Mouse (Mus musculus): ENCODE data around the gene Tspan3.

The Tspan3 gene

DNA sequence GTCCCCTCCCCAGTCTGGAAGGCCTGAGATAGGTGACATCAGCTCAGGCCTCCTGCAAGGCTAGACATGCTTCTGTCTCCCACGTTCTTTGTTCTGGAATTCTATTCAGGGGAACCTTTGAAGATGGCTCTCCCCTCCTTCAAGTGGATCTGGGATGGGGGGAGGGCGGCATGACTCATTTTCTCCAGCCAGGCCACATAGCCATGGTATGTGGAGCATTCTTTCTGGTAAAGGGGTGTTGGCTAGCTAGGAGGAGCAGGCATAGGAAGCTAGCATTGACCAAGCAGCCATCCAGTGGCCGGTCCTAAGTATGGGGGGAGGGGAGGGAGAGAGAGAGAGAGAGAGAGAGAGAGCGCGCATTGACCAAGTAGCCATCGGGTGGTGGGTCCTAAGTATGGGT is 57.8 kb downstream of the Tspan3 start:
- peak in 1 of 2 experiments; percentile 26 for DNase-seq

DNA sequence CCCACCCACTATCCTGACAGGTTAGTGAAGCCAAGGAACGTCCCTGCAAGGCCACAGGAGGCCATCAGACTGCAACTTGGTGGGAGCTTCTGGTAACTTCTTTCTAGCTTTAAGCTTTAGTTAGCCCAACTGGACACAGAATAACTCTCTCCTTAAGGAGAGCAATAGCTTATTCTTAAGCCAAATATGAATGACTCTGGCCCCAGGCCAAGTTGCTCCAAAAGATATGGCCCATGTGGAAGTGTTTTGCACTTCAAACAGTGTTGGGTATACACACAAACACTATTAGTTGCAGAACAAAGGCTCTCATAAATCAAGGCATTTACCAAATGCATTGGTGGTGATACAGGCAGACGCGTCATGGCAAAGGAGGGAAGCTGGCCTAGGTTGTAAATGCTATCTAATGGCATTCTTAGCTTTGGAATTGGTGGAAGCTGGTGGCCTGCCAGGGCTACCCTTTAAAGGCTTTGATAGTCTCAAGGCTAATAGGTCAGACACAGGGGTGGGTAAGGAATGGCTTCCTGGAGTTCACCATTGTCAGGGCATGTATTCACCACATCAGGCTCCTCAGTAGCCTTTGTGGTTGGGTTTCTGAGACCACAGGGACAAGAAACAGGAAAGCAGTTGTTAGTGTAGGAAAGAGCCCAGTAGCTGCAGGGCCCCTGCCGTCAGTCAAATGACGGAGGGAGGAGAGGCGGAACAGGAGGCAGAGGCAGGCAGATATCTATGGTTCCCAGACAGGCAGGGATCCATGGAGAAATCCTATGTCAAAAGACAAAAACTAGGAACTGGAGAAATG is 58.8 kb downstream of the Tspan3 start:
- no peak for DNase-seq

DNA sequence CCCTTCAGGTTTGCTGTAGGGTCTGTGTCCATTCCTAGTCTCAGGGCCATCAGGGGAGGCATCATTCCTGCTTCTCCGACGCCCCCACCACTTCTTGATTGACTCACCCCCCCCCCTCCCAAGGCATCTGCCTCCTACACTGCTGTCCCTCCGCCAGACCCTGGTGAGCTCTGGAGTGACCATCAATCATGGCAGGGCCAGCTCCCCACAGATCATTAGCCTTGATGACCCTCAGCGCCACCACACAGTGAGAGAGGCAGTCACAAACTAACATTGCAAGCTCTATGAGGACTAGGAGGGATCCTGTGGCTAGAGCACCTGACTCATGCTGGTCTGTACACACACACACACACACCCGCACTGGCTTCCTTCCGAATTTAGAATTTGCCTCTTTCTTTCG is 60.4 kb downstream of the Tspan3 start:
- no peak for DNase-seq

DNA sequence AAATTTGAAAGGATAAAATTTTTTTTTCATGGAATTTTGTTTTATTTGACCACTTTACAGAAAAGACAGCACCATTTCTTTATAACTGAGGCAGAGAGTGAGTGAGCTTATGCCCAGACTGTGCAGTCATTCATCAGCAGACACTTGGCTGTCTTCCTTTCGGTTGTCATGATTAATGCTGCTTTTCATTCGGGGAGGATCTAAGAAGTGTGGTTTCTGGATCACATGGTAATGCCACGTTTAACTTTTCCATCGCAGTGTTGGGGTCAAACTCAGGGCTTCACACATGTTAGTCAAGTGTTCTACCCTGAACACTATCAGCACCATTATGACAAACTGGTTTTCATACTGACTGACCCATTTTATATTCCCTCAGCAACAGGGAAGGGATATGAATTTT is 64.3 kb downstream of the Tspan3 start:
- DNase-seq, result no peak

DNA sequence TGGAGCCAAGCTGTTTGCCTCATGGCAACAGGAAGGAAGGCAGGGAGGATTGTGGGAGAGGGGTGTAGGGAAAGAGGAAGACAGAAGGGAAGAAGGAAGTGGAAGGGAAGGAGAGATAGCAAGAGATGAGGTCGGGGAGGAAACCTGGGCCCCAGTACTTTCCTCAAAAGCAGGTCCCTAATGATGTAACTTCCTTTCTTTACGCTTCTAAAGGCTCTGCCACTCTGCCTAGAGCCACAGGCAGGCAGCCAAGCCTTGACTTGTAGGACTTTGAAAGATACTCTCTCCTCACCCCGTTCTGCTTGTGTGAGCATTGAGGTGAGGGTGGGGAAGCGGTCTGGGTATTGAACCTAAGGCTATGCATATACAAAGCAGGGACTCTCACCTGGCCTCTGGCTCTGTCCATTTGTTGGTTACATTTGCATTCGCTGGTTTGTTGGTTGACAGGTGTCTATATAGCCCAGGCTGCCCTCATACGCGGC is 65.2 kb downstream of the Tspan3 start:
- DNase-seq, result no peak

DNA sequence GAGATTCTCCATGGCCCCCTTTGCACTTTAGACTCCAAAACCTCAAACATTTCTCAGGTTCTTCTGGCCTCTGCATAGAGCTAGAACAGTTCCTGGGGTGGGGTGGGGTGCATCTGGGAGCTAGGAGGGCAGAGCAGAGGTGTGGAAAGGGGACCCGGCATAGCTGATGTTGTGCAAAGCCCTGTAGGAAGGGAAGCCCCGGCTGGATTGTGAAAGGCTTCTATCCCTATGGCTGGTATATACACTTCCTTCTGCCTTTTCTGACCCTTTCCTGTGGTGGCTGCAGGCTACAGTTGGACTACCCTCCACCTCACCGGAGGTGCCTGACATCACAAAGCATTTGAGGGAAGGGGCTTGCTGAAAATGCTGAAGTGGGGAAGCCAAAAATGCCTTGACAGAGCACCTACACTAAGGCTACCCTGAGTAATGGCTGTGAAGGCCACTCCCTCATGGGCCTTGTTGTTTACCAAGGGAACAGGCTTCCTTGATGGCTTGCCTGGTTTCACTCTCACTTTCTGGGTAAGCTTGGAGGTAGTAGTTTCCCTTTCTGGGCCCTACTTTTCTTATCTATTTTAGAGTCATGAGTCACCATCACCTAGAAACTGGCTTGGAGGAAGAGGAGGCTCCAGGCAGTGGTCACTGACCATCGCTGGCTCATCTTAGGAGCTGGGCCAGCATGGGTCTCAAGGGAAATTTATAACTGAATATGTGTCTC is 67.5 kb downstream of the Tspan3 start:
- DNase-seq, result no peak

DNA sequence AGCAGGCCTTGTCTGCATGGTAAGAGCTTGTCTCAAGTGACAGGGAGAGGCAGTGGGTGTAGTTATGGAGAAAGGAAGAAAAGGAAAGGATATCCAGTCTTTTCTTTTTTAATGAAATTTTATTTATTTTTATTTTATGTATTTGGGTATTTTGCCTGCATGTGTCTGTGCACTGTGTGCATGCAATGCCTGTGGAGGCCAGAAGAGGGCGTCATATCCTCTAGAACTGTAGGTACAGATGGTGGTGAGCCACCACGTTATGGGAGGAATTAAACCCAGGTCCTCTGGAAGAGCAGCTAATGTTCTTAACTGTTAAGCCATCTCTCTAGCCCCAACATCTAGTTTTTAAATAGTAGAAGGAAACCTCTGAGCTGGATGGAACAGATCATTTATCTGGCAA is 73.2 kb downstream of the Tspan3 start:
- DNase-seq, result no peak

DNA sequence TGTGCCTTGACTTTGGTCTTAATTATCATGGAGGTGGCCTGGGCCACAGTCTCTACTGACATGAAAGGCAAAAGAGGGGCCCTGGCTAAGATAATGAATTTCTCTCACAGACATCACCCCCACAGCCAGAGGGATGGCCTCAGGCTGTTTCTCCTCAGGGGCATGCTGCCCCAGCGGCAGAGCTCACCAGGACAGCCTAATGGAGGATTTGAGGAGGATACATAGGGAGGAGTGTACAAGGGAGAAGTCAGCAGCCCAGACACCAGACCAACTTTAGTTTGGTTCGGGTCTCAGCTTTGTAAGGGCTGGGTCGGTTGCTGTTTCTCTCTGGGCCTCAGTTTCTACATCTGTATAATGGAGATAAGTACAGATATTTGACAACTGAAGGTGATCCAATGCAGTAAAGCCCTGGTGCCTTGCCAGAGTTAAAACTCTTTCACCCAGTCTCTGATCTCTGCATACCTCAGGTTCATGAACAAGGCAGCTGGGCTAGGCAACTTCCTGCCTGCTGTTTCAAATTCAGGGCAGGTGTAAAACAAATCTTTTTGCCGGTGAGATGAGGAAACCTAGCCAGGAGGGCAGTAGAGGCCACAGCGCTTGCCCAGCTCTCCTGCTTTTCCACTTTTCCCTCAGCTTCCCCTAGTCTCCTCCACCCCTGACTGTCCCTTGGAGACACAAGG is 74.6 kb downstream of the Tspan3 start:
- DNase-seq, result no peak

DNA sequence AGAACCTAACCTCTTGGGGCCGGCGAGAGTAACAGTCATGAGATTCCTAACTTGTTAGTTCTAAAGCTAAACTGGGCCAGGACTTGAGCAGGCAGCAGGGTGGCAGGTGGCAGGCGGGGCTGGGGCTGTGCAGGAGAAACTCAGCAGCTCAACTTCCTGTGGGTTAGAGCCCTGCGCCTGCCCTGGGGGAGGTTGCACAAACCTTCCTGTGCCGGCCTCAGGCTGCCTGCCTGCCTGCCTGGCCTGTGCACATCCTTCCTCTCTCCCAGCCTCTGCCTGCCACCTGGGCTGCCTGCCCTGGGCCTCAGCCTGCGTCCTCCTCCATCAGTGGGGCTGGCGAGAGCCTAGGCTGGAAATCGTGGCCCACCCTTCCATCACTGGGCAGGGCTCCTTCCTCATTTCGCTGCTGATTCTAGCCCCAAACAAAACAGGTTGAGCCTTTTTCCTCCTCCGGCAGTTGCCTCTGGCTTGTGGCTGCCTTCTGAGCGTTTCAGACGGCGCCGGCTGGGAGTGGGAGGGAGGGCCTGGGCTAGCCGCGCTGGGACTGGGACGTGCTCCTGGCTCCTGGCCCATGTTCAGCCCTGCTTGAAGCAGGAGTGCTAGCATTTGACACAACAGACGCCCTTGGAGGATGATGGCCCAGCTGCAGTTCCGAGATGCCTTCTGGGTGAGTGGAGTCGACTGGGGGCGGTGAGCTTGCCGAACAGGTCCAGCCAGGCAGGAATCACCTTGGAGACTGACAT is 75.3 kb downstream of the Tspan3 start, which contains the start of gene Pstpip1:
Pstpip1 (plus strand) TSS at position 185 of the 743 bp plus-strand sequence.
- peak; percentile 74 to 82 for DNase-seq

DNA sequence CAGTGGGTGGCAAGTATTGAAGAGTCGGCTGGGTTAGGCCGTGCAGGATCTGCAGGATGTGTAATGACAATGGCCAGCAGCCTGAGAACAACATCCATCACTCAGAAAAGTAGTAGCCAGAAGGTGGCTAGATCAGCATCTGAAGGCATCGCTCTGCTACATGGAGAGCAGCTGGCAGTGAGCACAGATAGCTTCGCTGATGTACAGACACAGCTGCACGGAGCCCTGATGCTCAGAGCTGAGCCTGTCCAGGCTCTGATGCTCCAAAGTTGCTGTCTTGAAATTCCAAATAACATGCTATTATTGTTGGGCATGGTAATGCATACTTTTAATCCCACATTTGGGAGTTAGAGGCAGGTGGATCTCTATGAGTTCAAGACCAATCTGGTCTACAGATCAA is 78.8 kb downstream of the Tspan3 start:
- no peak for DNase-seq
